Mouse (Mus musculus): ENCODE results near the gene Iqsec3. TPM values are rescaled to one million over a fixed set of nuclear protein-coding genes. Genes with fewer than 3 reads are reported as not detected.

Gene Iqsec3
- total and polyA plus RNA-seq, 3 experiments: 3.6 to 6.3 (median 4.9) TPM

DNA sequence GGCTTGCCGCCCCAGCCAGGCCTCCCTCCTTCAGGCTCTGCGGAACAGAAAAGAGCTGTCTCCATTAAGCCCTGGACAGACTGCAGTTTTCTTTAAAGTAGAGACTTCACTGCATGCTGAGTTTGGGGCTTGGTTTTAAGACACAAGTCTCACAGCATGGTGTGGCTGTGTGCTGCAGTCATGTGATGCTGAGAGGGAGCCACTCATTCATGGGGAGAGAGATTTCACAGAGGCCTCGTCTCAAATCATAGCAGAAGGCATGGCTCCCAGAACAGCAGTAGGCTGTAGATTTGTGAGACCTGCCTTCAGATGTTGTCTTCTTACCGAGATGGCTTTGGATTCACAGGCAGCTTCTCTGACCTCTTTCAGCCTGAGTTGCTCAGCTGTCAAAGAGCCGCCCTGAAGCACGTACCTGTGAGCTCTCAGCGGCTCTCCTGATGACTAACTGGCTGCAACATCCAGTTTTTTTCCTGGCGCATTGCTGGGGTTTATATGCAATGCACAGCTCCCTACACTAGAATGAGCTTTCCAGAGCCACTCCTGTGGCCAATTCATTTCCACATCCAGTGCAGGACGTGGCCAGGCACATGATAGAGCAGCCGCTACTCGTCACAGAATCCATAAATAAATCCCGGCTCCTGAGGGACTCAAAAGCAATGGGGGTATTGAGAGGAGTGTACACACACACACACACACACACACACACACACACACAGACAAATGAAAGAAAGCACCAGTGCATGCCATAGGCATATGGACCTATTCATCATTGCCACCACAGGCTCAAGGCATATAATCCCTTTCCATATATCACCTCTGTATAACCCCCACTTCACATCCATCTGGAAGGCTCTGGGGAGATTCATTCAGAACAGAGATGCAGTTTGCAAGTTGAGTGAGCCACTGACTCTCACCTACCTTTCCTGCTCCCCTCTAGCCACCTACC is 18.7 kb downstream of the Iqsec3 start:
- DNase-seq: no peak

GRCm38 (mm10) chr6:121453776-121454175 is 19.7 kb downstream of the Iqsec3 start:
- DNase-seq: no peak

GRCm38 (mm10) chr6:121451703-121452102 is 21.8 kb downstream of the Iqsec3 start:
- no peak for DNase-seq

- no peak for DNase-seq
Measured at GRCm38 (mm10) chr6:121440696-121441220, 32.7 kb downstream of the Iqsec3 start.

DNA sequence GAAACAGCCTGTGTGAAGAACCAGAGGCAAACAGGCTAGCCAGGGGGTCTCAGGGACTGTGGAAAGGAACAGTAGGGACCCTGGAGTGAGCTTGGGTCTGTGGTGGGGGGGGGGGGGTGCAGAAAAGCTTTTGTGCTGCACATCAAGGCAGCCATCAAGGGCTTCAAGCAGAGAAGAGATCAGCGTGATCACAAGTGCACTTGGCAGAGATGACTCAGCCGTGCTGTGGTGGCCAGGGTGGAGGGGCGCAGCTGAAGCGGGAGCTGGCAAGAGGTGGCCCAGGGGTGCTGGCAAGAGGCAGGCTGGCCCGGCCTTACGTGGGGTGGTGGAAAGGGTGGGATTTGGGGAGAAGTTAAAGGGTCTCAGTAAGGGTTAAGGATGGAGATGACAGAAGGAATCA is 48.6 kb downstream of the Iqsec3 start:
- no peak for DNase-seq

GRCm38 (mm10) chr6:121424403-121424802 is 49.1 kb downstream of the Iqsec3 start:
- no peak for DNase-seq

GRCm38 (mm10) chr6:121412558-121413297 is 60.8 kb downstream of the Iqsec3 start:
- no peak for DNase-seq

DNA sequence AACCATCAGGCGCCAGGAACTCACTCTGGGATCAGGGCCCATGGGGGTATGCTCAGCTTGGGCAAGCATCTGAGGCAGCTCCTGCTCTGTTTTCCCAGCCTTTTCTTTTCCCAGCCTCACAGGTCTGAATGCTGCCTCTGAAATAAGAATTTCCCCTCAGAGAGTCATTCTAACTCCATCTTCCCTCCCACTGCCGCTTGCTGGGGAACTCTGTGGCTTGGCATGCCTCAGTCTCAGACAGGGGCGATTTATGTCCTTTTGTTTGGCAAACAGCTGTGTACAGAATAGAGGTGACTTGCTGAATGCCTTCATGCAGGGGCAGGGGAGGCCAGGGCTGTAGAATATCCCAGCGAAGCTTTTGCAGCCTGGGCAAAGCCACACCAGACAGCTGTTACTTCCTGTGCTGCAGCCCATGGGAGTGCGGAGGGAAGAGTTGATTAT is 65.9 kb downstream of the Iqsec3 start:
- no peak for DNase-seq

GRCm38 (mm10) chr6:121405311-121405710 is 68.2 kb downstream of the Iqsec3 start:
- no peak for DNase-seq

DNA sequence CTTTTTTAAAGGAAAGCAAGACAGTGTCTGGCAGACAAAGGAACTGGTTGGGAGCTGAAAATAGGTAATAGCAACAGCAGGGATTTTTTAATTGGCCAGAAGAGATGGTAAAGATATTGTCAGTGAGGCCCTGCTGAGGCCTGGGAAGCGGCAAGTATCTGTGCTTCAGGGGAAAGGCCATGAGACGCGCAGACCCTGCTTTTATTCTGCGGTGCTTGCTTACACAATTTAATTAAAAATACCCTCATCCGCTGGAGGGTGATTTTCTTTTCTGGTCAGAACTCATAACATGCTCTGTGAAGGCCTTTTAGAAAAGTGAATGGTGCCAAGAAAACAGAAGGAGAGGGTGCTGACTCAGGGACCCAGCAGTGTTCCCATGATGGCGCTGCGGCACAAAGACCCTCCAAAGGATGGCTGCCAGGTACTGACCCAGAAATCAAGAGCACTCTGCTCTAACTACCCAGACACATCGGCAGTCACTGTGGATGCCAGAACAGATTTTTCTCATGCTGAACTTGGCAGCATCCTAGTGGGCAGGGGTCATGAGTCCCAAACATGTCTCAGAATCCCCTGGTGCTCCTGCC is 70.7 kb downstream of the Iqsec3 start:
- no peak for DNase-seq

DNA sequence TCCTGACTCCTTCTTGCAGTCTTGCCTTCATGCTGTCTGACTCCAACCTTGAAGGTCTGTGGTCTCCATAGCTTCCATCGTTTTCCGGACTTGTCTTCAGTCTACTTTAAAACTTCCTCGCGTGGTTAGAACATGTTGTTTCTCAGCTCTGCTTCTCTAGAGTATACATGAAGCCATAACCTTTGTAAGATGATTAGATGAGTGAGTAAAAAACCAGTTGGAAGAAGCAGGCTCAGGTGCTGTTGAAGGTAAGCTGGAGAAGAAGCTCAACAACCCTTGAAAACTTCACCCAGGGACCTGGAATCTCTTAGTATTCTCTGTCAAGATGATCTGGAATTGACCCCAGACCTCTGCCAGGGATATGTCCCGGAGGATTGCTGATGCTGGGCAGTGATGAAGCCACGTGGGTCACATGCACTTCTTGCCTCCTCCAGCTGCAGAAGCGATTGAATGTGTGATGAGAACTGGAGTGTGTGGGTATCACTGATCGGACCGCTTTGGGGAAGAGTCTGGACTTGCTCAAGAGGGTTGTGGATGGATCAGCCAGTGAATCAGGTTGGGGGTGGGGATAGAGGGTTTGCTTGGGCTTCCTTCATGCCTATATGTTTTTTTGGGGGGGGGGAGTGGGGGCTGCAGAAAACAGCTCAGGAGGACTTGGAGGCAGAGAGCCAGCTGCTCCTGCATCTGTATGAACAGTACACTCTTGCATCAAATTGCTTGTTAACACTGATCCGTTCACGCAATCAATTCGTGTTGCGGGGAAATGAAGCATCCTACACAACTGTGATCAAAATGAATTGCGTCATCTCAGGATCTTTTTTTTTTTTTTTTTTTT is 71.4 kb downstream of the Iqsec3 start:
- DNase-seq: no peak

DNA sequence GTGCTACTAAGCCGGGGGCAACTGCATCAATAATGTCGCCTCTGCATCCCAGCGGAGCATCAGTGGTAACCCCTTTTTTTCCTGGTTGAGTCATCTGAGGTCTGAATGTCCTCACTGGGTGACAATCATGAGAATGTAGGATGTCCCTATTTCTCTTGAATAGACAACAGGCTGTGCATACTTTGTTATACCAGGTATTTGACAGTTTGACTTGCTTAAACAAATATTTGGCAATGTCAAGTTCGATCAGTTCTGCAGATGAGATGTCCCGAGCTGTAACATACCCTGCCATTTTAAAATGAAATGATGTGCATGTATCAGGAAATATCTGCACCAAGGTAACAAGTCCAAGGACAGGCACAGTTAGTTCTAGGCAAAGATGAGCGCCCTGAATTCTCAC is 72.3 kb downstream of the Iqsec3 start:
- DNase-seq: no peak

GRCm38 (mm10) chr6:121392610-121393252 is 80.7 kb downstream of the Iqsec3 start:
- DNase-seq: no peak

GRCm38 (mm10) chr6:121385397-121385796 is 88.1 kb downstream of the Iqsec3 start:
- DNase-seq: no peak

- DNase-seq: peak; percentile 6
Measured at GRCm38 (mm10) chr6:121382071-121382470, 91.4 kb downstream of the Iqsec3 start.

DNA sequence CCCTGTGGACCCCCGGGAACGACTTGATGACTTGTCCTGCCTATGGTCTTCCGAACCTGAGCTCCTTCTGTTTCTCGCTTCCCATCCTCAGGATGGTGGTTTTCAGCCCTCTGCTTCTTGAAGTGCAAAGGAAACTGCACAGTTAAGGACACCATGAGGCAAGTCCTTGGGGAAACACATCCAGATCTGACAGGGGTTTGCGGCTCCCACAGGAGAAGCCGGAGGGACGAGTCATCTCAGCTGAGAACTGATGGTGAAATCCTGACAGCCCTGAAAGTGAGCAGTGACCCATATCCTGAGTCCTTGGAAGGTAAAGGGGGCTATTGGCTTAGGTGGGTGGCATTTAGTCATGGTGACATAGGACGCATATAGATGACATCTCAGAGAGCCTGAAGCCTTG is 92.9 kb downstream of the Iqsec3 start:
- DNase-seq: no peak

DNA sequence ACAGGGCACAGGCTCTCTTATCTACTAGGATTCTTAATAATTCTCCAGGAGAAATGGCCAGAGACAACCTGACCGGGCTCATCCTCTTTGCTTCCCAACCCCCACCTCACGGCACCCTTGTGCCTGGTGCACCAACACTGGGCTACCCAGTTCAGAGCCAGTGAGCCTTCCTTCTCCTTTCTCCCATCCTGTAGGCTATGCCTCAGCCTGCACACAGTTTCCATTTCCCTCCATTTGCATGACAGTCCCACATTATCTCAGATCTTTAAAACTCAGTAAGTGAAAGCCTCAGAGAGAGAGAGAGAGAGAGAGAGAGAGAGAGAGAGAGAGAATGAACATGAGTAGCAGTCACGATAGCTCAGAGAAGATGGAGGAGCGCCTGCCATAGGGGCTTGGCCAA is 95.2 kb downstream of the Iqsec3 start:
- no peak for DNase-seq

DNA sequence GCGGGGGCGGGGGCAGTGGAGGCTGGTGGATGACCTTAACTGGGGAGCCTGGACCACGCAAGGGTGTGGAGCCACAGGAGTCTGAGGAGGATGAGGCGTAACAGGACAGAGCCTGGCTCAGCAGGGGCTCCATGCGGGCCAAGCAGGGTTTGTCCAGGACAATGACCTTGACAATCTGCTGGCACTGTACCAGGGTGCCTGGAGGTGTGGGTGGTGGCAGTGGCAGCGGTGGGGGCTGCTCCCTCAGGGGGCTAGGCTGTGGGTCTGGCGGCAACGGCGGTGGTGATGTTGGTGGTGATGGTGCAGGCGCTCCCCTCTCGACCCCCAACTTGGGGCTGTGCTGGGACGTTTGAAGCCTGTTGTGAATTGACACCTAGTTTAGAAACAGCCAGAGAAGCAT is 97.3 kb downstream of the Iqsec3 start:
- peak; percentile 32 for DNase-seq

GRCm38 (mm10) chr6:121371197-121371980 is 102.1 kb downstream of the Iqsec3 start:
- DNase-seq: peak; percentile 29

DNA sequence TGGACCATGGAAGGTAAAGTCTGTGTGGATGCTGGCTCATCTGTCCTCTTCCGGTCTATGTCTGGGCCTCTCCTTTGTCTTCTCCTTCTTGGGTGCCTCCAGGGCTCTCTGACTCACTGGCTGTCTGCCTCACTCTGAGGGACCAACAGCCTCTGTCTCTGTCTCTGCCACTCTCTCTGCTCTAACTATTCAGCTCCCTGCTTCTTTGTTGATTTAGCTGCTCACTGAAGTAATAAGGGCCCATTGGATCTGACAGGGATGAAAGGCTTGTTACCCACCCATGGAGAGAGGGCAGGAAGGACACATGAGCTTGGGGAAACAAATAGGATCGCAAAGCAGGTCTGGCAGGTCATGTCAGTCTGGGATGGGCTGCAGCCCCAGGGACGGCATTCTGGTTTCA is 106.4 kb downstream of the Iqsec3 start:
- no peak for DNase-seq
